Mouse (Mus musculus) heart, adult 9 months (tissue): ENCODE measurements around the gene Dzip1.

Source experiments
- DNase-seq, 2 experiments: peaks; one replicate each; pipeline ENCODE4 v3.0.0; 2022; ENCODE audit warnings: low spot score in 2 of 2

The Dzip1 gene

DNA sequence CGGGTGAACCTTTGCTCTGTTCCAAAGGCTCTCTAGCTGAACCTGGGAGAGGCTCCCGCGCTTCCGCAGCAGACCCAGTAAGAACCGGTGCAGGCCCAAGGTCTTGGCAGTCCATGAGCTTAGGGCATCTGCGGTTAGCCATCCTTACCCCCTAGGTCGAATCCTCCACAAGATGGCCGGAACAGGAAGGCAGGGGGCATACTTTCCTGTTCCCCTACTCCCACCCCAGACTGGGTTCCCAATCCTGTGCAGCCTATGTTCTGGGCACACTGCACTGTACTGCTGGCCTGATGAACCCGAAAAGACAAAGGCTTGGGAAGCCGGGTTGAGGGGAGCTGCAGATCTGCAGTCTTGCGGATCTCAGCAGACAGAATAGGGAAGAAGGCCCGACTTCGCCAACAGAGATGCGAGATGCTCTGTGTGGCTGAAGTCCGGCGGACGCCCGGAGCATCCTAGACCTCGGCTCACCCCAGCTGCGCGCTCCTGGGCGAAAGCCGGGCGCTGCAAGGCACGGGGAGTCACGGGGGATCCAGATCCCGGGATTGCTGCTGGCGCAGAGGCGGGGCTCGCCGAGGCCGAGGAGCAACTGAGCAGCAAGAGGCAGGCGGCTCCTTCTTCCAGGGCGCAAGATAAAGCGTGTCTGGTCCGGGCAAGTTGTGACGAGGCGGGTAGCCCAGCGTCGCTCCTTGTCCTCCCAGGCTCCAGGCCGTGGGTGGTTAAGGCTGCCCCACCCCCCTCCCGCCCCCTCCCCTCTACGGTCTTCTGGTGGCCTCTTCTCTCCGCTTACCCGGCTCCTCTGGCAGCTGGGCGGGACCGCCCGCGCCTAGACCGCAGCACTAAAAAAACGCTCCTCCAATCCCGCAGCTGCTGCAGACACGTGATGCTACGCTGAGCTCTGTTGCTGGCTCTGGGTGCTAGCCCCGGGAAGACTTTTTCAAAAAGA is at the start of gene Dzip1:
Gene Dzip1, minus strand, starts transcription at position 788 of the 943 bp plus-strand sequence.
- DNase-seq = peak; percentile 56 to 75

DNA sequence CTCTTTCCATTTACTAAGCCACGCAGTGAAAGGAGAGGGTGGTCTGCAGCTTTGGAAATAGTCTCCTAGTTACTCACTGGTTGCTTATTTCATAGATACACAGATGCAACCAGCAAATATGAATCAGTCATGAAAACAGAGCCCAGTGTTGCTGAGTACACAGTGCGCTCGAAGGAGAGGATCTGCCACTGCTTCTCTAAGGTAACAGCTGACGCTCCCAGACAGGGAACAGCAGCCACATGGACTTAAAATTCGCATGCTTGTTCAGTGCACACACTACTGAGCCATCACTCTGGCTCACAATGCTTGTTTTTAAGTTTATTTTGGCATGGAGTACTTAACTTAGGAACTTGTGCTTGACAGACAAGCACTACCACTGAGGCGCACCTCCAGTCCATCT is 47.0 kb upstream of the Dzip1 start:
- no peak for DNase-seq

DNA sequence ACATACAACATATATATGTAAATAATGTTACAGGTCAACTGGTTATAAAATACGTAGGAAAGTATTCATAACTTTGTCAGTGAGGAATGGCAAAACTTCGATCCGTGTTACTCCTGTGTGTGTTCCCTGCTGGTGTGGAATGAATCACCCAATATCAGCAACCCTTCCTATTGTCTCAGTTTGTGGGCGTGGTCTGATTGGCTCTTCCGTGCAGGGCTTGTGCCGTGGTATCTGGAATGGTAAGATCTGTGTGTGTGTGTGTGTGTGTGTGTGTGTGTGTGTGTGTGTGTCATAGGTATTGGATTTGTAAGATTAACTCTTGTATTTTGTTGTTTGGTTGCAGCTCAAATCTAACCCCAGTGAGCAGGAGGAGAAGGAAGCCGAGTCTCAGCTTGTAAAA is 42.4 kb upstream of the Dzip1 start:
- no peak for DNase-seq

- no peak for DNase-seq
Measured at GRCm38 (mm10) chr14:118965356-118966000, 40.2 kb upstream of the Dzip1 start.

DNA sequence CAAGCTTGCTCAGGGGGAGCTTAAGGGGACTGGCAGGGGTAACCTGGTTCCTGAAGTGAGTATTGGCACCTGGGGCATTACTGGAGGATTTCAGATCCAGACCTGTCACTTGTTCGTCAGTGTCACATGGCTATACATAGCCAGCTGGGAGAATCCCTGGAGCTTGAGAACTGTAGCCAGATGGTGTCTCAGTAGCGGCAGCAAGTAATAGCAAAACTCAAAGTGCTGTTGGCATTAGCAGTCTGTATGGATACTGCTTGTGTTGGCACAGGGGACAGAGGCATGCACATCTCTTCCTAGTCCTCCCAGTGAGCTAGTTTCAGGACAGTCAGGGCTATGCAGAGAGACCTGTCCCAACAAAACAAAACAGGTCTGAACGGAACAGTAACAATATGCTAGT is 32.8 kb upstream of the Dzip1 start:
- DNase-seq = no peak

- peak in 1 of 2 experiments; percentile 54 for DNase-seq
Measured at GRCm38 (mm10) chr14:118951912-118952583, 26.8 kb upstream of the Dzip1 start.

- DNase-seq = no peak
Measured at GRCm38 (mm10) chr14:118948841-118949240, 23.6 kb upstream of the Dzip1 start.

GRCm38 (mm10) chr14:118944702-118945101 is 19.4 kb upstream of the Dzip1 start:
- DNase-seq = no peak

GRCm38 (mm10) chr14:118942076-118942475 is 16.8 kb upstream of the Dzip1 start:
- DNase-seq = no peak

DNA sequence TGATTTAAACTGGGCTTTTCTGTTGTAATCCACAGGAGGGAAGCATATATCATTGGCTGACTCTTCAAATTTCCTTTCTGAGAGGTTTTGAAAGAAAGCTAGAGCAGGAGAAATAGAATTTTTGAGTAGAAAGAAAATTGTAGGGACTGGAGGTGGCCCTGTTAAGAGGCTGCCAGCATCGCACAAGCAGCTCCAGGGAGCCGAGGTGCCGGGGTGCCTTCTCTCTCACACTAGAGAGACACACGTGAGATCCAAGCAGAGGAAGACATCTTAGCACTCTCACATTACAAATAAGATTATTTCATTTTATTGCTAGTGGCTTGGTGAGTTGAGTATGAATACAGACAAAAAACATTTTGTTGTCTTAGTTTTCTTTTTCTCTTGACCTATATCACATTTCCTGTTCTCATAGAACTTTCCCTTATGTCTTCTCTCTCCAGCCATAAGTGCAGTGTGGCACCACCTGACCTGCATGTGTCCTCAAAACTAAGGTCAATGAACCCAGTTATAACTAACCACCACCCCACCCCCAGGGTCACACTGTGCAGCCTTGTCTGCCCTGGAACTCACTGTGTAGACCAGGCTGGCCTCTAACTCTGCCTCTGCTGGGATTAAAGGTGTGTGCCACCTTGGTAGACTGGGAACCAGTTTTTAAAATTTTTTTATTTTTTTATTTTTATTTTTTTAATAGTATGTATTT is 15.7 kb upstream of the Dzip1 start:
- no peak for DNase-seq

DNA sequence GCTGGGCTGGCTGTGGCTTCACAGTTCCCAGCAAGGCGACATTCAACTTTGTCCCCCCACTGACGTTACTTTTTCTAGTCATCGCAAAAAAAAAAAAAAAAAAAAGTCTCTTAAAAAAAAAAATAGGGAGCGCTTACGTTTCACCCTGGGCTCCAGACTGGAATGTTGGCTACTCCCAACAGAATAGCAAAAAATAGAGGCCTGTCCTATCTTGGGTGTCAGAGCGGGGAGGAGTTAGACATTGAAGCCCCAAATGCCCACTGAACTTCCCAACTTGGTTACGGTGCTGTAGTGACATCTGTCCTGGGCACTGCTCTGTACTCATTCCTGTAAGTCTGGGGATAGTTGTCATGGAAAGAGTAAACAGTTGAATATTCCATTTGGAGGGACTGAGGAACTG is 13.3 kb upstream of the Dzip1 start:
- DNase-seq = peak; percentile 33 to 43

DNA sequence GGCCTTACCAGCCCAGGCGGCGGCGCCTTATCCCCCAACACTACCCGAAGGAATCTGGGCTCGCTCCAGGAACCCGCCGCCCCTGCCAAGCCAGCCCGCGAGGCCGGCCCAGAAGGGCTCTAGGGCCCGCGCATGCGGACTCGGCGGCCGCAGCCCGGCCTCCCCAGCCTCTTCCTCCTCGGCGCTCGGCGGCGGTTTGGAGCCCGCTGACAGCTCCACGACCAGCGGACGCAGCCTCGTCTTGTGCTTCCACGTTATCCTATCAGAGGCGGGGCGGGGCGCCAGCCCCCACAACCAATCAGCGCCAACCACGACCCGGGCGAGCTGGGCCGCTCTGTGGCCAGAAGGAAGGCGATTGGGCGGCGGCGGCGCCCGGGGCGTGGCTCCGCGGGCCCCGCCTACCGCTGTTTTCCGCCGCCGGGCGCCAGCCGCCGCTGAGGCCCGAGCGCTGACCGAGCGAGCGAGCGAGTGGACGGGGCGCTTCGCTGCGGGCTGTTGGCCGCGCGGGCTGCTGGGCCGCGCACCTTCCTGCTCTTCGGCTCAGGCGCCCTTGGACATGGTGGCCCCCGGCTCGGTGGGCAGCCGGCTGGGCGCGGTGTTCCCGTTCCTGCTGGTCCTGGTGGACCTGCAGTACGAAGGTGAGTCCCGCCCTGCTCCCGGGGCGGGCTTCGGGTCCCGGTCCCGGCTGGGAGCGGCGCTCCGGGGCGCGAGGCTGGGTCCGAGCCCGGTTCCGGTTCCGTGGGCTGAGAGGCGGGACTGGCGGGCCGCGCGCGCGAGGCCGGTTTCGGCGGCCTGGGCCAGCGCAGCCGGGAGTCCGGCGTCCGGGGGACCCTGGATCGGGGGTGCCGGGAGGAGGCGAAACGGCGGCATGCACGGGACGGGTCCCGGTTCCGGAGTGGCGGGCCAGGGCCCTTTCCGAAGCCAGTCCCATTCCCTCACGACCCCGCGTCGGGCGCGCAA is 12.6 kb upstream of the Dzip1 start, which contains the start of gene Dnajc3:
Gene Dnajc3, plus strand, starts transcription at position 444 of the 960 bp plus-strand sequence.
- DNase-seq = peak; percentile 99 to 100

DNA sequence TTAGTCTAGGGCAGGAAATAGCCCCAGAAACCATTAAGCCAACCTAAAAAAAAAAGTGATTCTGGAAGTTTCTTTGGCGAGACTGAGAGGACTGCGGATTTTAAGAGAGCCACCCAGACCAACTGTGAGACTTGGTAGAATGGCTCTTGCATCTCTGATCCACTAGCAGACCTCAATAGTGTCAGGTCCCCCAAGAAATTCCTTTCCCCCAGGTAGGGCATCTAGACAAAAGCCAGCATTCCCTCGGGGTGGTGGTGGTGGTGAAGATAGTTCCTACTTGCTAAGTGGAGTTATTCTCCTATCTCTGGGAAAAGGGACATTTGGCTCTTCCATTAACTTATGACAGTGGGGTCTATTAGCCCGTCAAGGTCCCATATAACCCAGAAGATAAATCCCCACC is 11.7 kb upstream of the Dzip1 start:
- DNase-seq = no peak

GRCm38 (mm10) chr14:118936236-118936635 is 11.0 kb upstream of the Dzip1 start:
- no peak for DNase-seq

DNA sequence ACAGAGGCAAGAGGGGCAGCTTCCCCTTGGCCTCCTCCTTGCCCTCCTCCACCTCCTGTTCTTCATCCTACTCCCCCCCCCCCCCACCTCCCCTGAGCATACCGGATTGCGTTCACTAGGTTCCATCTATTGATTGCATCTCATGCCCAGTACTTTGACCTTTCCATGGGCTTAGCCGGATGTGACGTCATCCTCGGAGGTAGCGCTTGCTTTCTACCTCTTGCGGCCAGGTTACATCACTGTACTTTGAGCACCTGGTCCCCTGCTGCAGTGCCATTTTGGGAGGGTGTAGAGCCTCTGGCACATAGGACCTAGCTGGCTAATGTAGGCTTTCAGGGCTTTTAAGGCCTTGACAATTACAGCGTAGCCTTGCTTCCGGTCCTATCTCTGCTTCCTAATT is 9.4 kb upstream of the Dzip1 start:
- DNase-seq = no peak

DNA sequence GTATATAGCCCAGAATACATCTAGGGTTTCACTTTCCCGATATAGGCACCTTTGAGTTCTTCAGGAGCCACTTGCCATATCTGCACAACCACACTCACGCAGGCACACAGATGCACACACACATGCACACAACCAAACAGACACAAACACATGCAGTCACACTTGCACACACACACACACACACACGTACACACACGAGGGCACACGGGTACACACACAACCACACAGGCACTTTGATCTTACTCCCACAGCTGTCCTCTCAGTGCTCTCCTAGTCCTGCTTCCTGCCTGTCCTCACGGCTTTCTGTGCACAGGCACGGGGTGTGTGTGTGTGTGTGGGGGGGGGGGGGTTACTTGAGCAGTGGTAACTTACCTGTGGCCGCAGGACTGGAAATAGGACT is 7.7 kb upstream of the Dzip1 start:
- DNase-seq = no peak

GRCm38 (mm10) chr14:118931181-118931580 is 5.9 kb upstream of the Dzip1 start:
- no peak for DNase-seq

- no peak for DNase-seq
Measured at GRCm38 (mm10) chr14:118930777-118931176, 5.5 kb upstream of the Dzip1 start.

DNA sequence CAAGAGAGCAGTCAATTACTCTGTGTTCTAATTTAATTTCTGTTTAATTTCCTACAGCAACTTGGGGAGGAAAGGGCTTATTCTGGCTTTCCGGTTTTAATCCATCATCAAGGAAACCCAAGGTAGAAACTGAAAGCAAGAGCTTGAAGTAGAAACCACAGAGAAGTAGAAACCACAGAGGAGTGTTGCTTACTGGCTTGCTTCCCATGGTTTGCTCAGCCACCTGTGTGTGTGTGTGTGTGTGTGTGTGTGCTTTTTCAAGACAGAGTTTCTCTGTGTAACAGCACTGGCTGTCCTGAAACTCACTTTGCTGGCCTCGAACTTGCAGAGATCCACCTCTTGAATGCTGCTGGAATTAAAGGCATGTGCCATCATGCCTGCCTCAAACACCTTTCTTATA is 4.5 kb upstream of the Dzip1 start:
- no peak for DNase-seq

- DNase-seq = no peak
Measured at GRCm38 (mm10) chr14:118928565-118928964, 3.3 kb upstream of the Dzip1 start.
